14 mouse cellular contexts compared by ENCODE assay signal in genomic region chr9:90698439-90698838, GRCm38 (mm10).
"Had no signal": no experiment of that assay in that cellular context is flagged by ENCODE, and none has a peak within 500 bp of the region (broad histone marks: within the 10 kb centered on the region; RNA-seq: fewer than 3 reads in every experiment).

No protein-coding gene starts in this region.

- H3K27ac ChIP-seq: kidney, postnatal 0 days; limb, embryonic 12.5 days; limb, embryonic 15.5 days; liver, embryonic 14.5 days; macrophage had no signal

- H3K9me3 ChIP-seq: limb, embryonic 12.5 days; limb, embryonic 15.5 days; midbrain, embryonic 13.5 days had no signal

- H3K9ac ChIP-seq: limb, embryonic 12.5 days; limb, embryonic 15.5 days; liver, embryonic 14.5 days; liver, postnatal 0 days; lung, embryonic 14.5 days; midbrain, embryonic 13.5 days had no signal

- H3K4me1 ChIP-seq: limb, embryonic 12.5 days; limb, embryonic 15.5 days had no signal

- H3K4me3 ChIP-seq: limb, embryonic 12.5 days; limb, embryonic 15.5 days; midbrain, embryonic 13.5 days had no signal

- DNase-seq: kidney, postnatal 25 days; liver, postnatal 0 days; thymus, adult 18-20 months; thymus, postnatal 36 days had no signal

- H3K27me3 ChIP-seq: limb, embryonic 12.5 days; limb, embryonic 15.5 days had no signal

- ATAC-seq: liver, postnatal 0 days; lung, postnatal 0 days; midbrain, embryonic 13.5 days; midbrain, embryonic 16.5 days had no signal

- H3K4me2 ChIP-seq: limb, embryonic 12.5 days; limb, embryonic 15.5 days; liver, embryonic 11.5 days; lung, embryonic 14.5 days had no signal

- H3K36me3 ChIP-seq: limb, embryonic 12.5 days; limb, embryonic 15.5 days; midbrain, embryonic 13.5 days had no signal
